Mouse (Mus musculus): ENCODE measurements around the gene Elmsan1.

DNA sequence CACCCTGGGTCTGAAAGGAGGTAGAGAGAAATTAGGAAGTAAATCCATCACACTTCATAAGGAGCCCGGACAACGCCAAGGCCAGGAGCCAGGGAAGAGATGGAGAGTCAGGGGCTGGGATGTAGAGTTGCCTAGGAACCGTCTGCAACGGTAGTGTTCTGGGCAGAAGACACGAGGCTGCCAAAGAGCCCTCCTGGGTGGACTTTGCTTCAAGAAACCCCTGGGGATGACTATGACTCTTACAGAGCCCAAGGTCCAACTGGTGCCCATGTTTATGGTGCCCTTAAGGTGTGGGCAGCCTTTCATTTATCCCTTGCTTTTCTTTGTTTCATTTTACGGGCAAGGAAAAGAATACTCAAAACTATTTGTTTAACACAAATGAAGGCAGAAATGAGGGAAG lies 36.7 kb downstream of the Elmsan1 start:
- TF ChIP-seq CTCF (IDR thresholded peaks at IDR 0.05; ENCODE audit: low read depth, low read length) (no peak), EP300 (IDR thresholded peaks at IDR 0.05; ENCODE audit: insufficient read depth, low read depth, low read length) (no peak)

Measured in ES-Bruce4 (cell line).